Mouse (Mus musculus) left cerebral cortex, adult 18-20 months (tissue): ENCODE measurements around the gene Nhlrc2. TPM values are rescaled to one million over a fixed set of nuclear protein-coding genes. Genes with fewer than 3 reads are reported as not detected.
A peak's percentile ranks its signal among the peaks of the same experiment; 100 is the strongest.

ENCODE experiments used
- DNase-seq, 2 experiments: peaks; one replicate each; pipeline ENCODE4 v3.0.0; 2021 to 2022; ENCODE audit warnings: low spot score in 2 of 2, mixed read lengths in 1 of 2
- total RNA-seq, 2 experiments: library from RNA; stranded (reverse); gene quantifications; 2 replicates each; pipeline ENCODE4 v1.2.3; 2021

Nhlrc2 gene
- total RNA-seq, 2 experiments from 2014 or later = 14.1 to 15.2 TPM

DNA sequence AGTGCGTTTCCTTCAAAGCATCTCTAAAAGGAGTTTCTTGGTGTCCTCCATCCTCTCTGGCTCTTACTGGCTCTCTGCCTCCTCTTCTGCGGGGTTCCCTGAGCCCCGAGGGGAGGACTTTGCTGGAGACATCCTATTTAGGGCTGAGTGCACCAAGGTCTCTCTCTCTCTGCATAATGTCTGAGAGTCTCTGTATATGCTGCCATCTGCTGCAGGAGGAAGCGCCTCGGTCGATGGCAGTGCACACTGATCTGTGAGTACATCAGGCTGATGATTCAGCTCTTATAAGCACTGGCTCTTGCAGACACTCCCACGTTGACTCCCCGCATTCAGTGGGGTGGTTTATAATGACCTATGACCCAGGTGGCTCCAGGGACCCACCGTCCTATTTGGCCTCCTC lies 70.8 kb downstream of the Nhlrc2 start:
- DNase-seq = peak; percentile 44 to 64

DNA sequence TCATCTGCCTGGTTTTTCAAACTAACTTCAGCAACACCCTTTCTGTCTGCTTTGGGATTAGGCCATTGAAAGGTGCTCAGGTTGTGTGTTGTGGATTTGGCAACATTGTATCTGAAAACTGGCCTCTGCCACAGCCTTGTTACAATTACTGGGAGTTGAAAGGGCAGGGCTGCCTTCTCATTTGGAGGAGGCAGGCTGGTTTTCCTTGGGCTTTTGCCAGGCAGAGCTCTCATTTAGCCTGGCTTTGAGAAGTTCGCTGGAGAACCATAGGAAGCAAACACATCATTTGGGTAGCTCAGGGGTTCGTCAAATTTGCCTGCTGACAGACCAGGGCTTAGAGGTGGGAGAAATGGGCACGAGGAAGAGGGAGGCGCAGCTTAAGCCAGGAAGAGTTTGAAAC lies 71.5 kb downstream of the Nhlrc2 start:
- DNase-seq = no peak

DNA sequence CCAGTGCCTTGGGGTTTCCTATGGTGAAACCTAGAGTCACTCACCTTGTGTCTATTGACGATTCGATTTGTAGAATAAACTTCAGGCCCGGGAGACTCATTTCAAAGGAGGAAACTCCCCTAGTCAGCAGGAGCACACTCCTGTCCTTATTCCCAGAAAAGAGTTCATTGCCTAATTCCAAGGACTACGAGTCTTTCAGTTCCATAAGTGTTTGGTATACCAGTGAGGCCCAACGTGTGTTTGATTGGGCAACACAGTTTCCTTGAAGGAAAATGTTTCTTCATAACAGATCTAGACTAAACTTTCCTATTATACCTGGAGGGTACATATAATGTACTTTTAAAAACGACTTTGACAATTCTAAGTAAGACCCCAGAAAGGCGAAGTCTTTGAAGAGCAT lies 73.8 kb downstream of the Nhlrc2 start:
- no peak for DNase-seq

DNA sequence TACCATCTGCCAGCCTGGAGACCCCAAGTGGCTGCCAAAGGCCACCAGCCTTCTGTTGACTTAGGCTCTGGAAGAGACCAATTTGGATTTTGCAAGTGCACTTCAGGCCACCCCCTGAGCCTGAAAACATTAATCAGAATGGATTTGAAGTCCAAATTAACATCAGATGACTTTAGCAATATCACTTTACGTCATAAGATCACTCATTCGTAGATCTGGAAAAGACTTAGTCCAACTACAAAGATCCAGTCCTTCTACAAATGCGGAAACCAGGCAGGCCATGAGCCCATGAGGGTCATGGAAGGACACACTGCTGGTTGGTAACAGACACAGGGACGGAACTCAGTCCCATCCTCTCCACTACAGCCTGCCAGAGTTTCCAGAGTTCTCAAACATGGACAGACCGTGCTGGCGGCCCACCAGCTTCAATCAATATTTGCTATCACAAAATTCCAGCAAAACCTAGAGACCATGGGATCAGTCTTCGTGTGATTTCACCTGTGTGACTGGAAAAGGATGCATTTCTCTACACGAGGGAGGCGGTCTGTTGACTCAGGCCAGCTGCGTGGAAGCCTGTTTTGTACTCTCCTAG lies 79.9 kb downstream of the Nhlrc2 start:
- DNase-seq = no peak

DNA sequence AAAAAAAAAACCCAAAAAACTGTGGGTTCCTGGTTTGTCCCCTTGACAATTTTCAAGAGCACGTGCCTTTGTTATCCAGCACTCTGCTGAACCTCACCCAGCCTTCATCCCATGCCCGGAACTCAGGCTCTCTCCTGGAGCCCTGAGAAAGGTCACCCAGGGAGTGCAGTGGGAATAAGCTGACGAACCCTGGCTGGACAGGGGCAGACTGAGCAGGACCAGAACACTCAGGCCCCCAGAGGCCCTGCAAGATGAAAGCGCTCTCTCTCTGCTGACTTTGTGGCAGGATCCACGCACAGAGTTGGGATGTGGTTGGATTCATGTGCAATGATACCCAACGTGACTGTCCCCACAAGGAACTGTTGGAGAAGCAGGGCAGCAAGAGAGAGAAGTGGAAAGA lies 81.6 kb downstream of the Nhlrc2 start:
- DNase-seq = no peak

DNA sequence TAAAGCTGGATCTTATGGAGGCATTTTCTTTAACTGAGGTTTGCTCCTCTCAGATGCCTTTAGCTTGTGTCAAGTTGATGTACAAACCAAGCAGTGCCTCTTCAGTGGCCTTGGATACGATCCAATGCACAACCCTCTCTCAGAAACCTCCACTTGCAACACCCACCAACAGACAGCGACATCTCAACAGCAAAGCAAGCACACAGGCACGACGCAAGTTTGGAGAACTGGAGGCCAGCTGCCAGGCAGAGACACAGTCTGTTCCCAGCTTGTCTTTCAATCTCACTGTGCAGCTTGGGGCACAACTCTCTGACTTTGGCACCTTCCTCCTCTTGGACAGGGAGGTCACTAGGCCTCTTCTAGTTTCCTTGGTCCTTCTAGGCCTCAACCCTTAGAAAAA lies 83.0 kb downstream of the Nhlrc2 start:
- DNase-seq = peak in 1 of 2 experiments; percentile 43

DNA sequence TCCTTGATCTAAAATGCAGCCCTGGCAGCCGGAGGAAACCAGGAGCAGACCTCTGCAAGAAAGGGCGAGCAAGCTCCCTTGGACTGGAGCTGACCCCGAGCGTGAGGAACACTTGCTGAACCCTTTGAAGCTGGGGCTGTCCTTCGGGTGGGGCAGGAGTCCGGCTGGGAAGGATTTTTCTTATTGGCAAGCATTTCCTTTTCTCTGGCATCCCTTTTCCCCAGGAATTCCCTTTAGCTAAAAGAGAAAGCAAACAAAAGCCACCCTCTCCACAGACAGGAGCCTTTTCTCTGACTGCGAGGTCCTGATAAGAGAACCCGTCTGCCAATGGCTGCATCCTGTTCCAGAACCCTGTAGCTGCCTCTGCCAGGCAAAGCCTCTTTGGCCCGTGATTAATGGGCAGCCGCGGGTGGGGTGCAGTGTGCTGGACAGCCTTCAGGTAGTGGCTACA lies 83.4 kb downstream of the Nhlrc2 start:
- DNase-seq = no peak

DNA sequence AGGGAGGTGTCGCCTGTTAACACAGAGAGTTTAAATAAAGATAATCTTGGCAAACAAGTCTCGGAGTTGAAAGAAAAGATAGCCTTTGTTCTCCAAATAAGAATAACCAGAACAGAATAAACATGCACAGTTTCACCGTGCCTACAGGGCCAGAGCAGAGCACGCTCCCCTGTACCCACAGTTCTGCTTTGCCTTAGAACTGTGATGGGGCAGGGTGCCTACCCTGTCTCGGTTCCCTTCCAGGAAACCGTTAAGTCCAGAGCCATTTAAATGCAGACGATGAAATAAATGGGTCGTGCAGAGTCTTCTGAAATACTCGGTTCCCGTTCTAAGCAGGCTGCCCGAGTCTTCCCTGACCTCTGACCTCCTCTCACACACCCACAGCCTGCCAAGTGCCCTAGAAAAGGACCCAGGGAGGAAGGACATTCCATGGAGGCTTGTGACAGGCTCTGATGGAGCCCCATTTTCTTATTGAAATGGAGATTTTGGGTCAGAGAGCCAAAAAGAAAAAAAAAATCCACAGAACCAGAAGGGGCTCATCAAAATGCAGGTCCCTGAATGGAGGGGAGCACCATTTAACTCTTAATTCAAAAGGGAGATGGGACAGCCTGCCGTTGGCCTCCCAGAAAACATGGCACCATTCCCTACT lies 89.1 kb downstream of the Nhlrc2 start:
- DNase-seq = no peak

DNA sequence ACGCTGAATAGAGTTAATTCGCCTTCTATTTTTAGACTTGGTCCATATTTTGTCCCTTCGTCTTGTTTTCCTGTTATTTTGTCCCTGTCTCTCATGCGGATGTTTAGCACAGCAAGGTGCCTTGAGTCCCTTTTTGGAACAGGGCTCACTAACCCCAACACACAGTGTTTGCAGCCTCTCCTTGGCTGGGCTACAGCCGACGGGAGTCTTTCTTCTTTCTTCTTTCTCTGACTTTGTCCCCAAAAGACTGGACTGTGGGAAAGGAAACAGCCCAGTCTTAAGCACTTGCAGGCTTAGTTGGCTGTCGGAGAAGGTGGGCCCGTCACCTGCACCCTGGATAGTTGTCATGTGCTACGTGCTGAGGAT lies 89.6 kb downstream of the Nhlrc2 start:
- DNase-seq = no peak

DNA sequence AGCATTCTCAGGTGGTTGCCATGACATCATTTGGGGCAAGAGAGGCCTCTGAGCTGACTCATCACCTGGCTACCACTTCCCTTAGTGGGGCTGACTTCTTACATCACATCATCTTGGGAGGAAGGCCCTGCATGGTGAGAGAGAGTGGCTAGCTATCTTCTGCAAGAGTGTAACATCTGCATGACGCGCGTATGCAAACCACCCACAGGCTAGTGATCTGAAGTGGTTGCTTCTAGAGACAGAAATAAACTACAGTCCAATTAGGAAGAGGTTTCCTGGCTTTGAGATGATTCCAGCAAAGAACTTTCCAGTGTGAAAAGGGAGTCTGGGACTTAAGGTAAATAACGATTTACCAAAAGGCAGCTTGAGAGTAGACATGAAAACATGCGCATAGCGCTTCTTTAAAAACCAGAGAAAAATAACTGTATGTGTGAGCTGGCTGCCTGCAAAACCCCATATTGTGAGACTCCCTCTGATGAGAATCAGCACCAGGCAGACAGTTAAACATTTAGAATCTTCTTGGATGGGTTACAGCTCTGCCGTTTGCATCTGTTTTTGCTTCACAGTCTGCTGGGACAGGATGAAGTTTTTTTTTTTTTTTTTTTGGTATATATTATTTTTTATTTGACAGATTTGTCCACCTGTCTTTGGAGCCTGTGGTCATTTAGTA lies 99.5 kb downstream of the Nhlrc2 start:
- DNase-seq = peak; percentile 33 to 50

DNA sequence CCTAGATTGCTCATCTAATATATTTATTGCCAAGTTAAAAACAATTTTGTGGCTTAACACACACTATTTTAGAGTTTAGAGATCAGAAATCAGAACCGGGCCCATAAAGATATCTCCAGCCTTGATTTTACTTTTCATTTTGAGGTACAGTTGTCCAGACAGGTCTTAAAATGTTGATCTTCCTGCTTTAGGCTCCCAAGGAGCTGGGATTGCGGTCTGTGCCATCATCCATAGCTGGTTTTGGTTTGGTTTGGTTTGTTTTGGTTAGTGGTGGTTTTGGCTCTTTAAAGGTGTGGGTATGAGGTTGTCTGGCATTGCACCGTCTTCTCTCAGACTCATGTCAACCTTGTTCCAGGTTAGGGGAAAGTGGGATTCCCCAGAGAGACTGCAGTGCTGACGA lies 103.2 kb downstream of the Nhlrc2 start:
- DNase-seq = no peak

DNA sequence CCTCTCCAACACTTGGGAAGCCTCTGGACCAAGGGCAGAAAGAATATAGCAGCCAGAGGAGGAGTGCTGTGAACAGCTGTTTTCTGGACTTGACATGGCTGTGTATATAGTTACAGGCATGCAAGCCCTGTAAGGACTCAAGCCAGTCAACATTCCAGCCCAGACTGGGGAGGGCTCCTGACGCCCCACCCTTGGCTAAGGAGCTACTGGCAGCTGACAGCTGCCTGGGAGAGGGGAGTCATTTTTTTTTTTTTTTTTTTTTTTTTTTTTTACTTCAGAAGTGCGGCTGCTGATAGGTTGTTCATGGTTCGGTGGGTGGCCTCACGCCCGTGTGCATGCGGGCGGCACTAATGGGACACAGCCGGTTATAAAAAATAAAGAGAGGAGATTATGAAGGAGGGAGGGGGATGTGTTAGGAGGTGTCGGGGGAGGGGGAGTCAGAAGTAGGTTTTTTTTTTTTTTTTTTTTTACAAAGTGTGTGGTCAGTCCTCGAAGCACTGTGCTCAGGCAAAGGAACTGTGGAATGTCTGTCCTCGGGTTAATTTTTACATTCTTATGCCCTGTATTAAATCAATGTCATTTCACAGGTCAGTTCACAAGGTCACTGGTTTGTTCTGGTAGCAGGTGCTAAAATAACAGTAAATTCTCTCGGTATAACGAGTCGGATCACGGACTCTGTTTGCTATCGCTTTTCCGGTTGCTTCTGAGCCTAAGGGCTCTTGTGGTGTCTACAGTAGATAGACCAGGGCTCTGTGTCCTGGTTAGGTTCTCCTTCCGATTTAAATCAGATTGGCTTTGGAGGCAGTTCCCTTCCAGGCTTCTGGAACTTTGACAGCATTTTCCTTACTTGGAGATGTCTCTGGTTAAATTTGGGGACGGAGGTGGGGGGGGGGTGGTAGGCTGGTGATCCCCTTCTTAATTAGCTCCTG lies 104.2 kb downstream of the Nhlrc2 start:
- DNase-seq = no peak

Other genes starting within 250 kb of the Nhlrc2 start
- 1 to 10 TPM in 1 of 2 experiments, under 1 TPM in 1; 0.89 to 1.1 TPM for gene Nrap, start 158.2 kb upstream of the Nhlrc2 start, total RNA-seq
- gene Casp7, start 151.1 kb upstream of the Nhlrc2 start, total RNA-seq = 1 to 10 TPM; 2.9 to 3.1 TPM
- gene Plekhs1, start 86.6 kb upstream of the Nhlrc2 start, total RNA-seq = under 1 TPM; 0.77 to 0.91 TPM
- gene Dclre1a, start within 50 bp of the Nhlrc2 start, total RNA-seq = 10 to 100 TPM in 1 of 2 experiments, 1 to 10 TPM in 1; 9.0 to 10.1 TPM
- 10 to 100 TPM; 50.2 to 50.7 TPM for gene Adrb1, start 173.9 kb downstream of the Nhlrc2 start, total RNA-seq